Mouse (Mus musculus) intestine, embryonic 16.5 days (tissue): ENCODE results near the gene Tmem268. TPM values are rescaled to one million over a fixed set of nuclear protein-coding genes. Genes with fewer than 3 reads are reported as not detected.

Experiments
- ATAC-seq: fragments of 200-750 bp; cut with Nextera tagmentation; 2 replicates; pipeline ENCODE4 v1.8.0; 2017; ENCODE audit warnings: moderate TSS enrichment, moderate library complexity
- H3K27ac ChIP-seq: fragments of 300-500 bp; sonication (generic); 2 replicates; pipeline ENCODE4 v1.5.1; 2014; ENCODE audit warnings: mild to moderate bottlenecking, low read length
- H3K27me3 ChIP-seq: fragments of 300-500 bp; sonication (generic); replicated peaks from 2 replicates; pipeline ENCODE4 v1.6.1; 2014; ENCODE audit warnings: low read length, control low read depth, mixed read lengths; ENCODE audit not compliant: control insufficient read depth, insufficient read depth
- H3K36me3 ChIP-seq: fragments of 300-500 bp; sonication (generic); 2 replicates; pipeline ENCODE4 v1.6.1; 2014; ENCODE audit warnings: low read length, control low read depth; ENCODE audit not compliant: control insufficient read depth, insufficient read depth
- H3K4me1 ChIP-seq: fragments of 300-500 bp; sonication (generic); 2 replicates; pipeline ENCODE4 v1.6.1; 2014; ENCODE audit warnings: low read length, control low read depth, mixed read lengths; ENCODE audit not compliant: control insufficient read depth, insufficient read depth
- H3K4me2 ChIP-seq: fragments of 300-500 bp; sonication (generic); 2 replicates; pipeline ENCODE4 v1.6.1; 2014; ENCODE audit warnings: low read depth, low read length, control low read depth
- H3K4me3 ChIP-seq: fragments of 300-500 bp; sonication (generic); 2 replicates; pipeline ENCODE4 v1.5.1; 2014; ENCODE audit warnings: mild to moderate bottlenecking, low read length
- H3K9ac ChIP-seq: fragments of 300-500 bp; sonication (generic); 2 replicates; pipeline ENCODE4 v1.6.1; 2014; ENCODE audit warnings: low read depth, low read length
- H3K9me3 ChIP-seq: fragments of 300-500 bp; sonication (generic); 2 replicates; pipeline ENCODE4 v1.6.1; 2016; ENCODE audit warnings: low read length, control low read depth; ENCODE audit not compliant: control insufficient read depth
- WGBS: fragments of 180-500 bp; shearing (Covaris S2); extraction: QIAGEN DNeasy Blood & Tissue Kit; methylation state at CpG from one replicate; pipeline ENCODE4 v1.1.7; 2014; 5-methylcytosine and 5-hydroxymethylcytosine counted together
- polyA plus RNA-seq: library from polyadenylated mRNA; unstranded; fragments of >200 nt; fragmentation: Nextera tagmentation; extraction: Ambion mirVana; gene quantifications from 2 replicates; pipeline ENCODE4 v1.2.1, GENCODE M21; 2015

Tmem268 gene
- polyA plus RNA-seq, 1 experiment from 2014 or later, result 15.9 TPM

- peak; percentile 78; the same call in 1 of the 2 replicates for ATAC-seq
- H3K4me3 ChIP-seq, result no peak overlapping the region
These were observed 47.4 kb downstream of the Tmem268 start for GRCm38 (mm10) chr4:63605968-63606367.

GRCm38 (mm10) chr4:63608391-63608790 is 49.8 kb downstream of the Tmem268 start:
- Histone ChIP-seq H3K9me3 (no peaks in the 10 kb centered on the region), H3K9ac (no peak overlapping the region), H3K4me2 (no peak overlapping the region), H3K36me3 (no peaks in the 10 kb centered on the region), H3K4me3 (no peak overlapping the region), H3K4me1 (no peaks in the 10 kb centered on the region; the same call in 1 of the 2 replicates), H3K27me3 (no peaks in the 10 kb centered on the region), H3K27ac (no peak overlapping the region)
- 86% methylated on average over 7 of the region's 7 CpGs for WGBS
- no peak for ATAC-seq

More at GRCm38 (mm10) chr4:63605968-63606367, 47.4 kb downstream of the Tmem268 start:
- Histone ChIP-seq H3K36me3 (no peaks in the 10 kb centered on the region), H3K27ac (no peak overlapping the region), H3K27me3 (no peaks in the 10 kb centered on the region), H3K4me1 (peaks cover 2% of the 10 kb centered on the region; the same call in 1 of the 2 replicates), H3K9ac (no peak overlapping the region), H3K4me2 (no peak overlapping the region), H3K9me3 (no peaks in the 10 kb centered on the region)
- 56% methylated on average over 1 of the region's 1 CpGs for WGBS

- Histone ChIP-seq H3K27me3 (no peaks in the 10 kb centered on the region), H3K36me3 (no peaks in the 10 kb centered on the region), H3K4me3 (no peak overlapping the region), H3K9me3 (no peaks in the 10 kb centered on the region), H3K27ac (no peak overlapping the region), H3K4me1 (no peaks in the 10 kb centered on the region), H3K4me2 (no peak overlapping the region), H3K9ac (no peak overlapping the region)
- ATAC-seq, result no peak
- 78% methylated on average over 2 of the region's 2 CpGs for WGBS
These were observed 63.3 kb downstream of the Tmem268 start for GRCm38 (mm10) chr4:63621861-63622260.

DNA sequence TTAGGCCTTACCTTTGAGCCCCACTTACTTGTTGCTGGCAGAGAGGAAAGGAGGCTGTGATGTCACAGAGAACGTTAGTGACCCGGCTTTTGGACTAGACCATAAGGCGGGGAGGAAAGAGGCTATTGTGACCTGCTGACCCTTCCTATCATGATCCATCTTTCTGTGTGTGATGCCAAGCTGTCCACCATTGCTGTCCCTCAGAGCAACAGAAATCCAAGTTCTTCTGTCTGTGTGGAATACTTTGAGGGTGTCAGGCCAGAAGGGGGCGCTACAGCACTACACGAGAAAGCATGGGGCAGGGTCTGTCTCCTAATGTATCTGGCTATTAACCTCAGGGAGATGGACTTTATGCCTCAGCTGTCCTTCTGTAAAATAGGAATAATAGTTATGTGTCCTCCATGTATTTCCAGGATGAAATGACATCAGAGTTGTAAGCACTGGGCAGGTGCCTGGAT is 63.8 kb downstream of the Tmem268 start, which contains the start of gene Tex48:
Gene Tex48 (minus strand): TSS at position 51 of the 458 bp plus-strand sequence.
- Histone ChIP-seq H3K27ac (no peak within 1 kb of the TSS), H3K4me1 (no peaks in the 10 kb centered on the region), H3K27me3 (no peaks in the 10 kb centered on the region), H3K36me3 (no peaks in the 10 kb centered on the region), H3K9ac (no peak within 1 kb of the TSS), H3K9me3 (no peaks in the 10 kb centered on the region), H3K4me3 (no peak within 1 kb of the TSS), H3K4me2 (no peak within 1 kb of the TSS)
- 62% methylated on average over 5 of the region's 5 CpGs for WGBS
- no peak for ATAC-seq

DNA sequence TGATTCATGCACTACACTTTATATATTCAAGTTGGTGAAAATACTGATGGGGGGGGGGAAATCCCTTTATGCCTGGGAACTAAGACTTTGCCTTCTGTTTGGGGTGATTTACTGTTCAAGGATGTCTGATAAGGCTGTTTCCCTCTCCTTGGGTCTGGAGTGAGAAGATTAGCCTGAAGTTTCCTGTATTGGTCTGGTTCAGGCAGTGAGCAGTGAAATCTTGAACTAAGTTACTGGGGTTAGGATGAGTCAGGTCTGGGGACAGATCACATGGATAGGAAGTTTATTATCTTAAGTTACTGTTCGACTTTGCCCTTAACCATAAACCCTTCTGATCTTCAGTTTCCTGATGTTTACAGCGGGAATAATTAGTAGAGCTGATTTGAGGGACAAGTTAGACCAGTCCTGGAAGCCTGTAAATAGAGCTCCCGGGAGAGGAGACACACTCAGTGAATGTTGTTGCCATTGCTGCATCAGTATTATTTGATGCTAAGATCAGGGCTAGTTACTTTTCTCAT is 67.0 kb downstream of the Tmem268 start:
- no peaks in the 10 kb centered on the region for H3K9me3 ChIP-seq
- H3K4me2 ChIP-seq, result no peak overlapping the region
- H3K9ac ChIP-seq, result no peak overlapping the region
- H3K27me3 ChIP-seq, result no peaks in the 10 kb centered on the region
- WGBS, result 31% methylated on average over 3 of the region's 3 CpGs
- no peaks in the 10 kb centered on the region for H3K36me3 ChIP-seq
- H3K4me1 ChIP-seq, result no peaks in the 10 kb centered on the region
- peak; percentile 98 for ATAC-seq
- H3K4me3 ChIP-seq, result no peak overlapping the region
- H3K27ac ChIP-seq, result peak overlapping the region; percentile 60; the same call in 1 of the 2 replicates

DNA sequence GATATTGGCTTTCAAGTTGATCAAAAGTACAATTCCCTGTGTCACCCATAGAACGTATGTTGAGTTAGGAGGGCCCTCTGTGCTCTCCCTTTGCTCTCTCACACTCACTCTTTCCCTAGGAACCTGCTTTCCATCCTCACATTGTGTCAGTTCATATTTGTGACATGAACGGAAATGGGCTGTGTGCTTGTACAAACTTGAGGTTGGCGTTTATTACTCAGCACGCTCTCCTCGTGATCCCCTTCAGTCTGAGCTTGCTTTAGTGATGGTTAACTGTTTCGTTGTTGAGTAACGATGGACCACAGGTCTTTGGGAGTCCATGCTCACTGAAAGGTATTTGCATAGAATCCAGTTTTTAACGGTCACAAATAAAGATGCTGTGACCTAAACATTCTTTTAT is 68.5 kb downstream of the Tmem268 start:
- Histone ChIP-seq H3K4me2 (no peak overlapping the region), H3K4me1 (no peaks in the 10 kb centered on the region), H3K27me3 (no peaks in the 10 kb centered on the region), H3K4me3 (no peak overlapping the region), H3K27ac (no peak overlapping the region), H3K9me3 (no peaks in the 10 kb centered on the region), H3K36me3 (no peaks in the 10 kb centered on the region), H3K9ac (no peak overlapping the region)
- 78% methylated on average over 8 of the region's 8 CpGs for WGBS
- ATAC-seq, result no peak

DNA sequence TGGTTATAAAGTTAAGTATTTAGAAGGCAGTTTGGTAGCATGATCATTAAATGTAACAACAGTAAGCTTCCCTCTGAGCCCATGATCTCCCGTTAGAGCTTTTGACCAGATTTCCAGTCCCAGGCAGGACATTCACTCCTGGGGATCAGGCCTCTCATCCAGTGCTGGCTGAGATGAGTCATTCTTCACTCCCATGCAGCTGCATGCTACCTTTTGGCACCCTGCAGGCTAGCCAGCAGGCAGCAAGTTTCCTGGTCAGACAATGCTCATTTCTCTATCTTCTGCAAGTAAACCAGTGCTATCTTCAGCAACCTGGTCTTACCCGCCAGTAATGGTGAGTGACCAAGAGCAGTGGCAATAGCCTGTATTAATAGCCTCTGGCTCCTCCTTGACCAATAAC is 74.6 kb downstream of the Tmem268 start:
- Histone ChIP-seq H3K4me2 (no peak overlapping the region), H3K4me1 (no peaks in the 10 kb centered on the region), H3K27me3 (no peaks in the 10 kb centered on the region), H3K9me3 (no peaks in the 10 kb centered on the region), H3K9ac (no peak overlapping the region), H3K4me3 (no peak overlapping the region), H3K36me3 (no peaks in the 10 kb centered on the region), H3K27ac (no peak overlapping the region)
- WGBS, result 88% methylated on average over 2 of the region's 2 CpGs
- no peak for ATAC-seq

Other genes with a start within 250 kb of the Tmem268 start
- not detected in 2 replicates for gene Orm1, start 214.2 kb upstream of the Tmem268 start, polyA plus RNA-seq
- not detected in 2 replicates for gene Orm3, start 202.6 kb upstream of the Tmem268 start, polyA plus RNA-seq
- gene Orm2, start 196.3 kb upstream of the Tmem268 start, polyA plus RNA-seq, result not detected in 2 replicates
- 5.3 and 5.4 TPM in 2 replicates for gene Akna, start 155.4 kb upstream of the Tmem268 start, polyA plus RNA-seq
- 2.9 and 3.0 TPM in 2 replicates for gene Whrn, start 62.8 kb upstream of the Tmem268 start, polyA plus RNA-seq
- 335 TPM in 2 replicates for gene Atp6v1g1, start 14.0 kb upstream of the Tmem268 start, polyA plus RNA-seq
- gene Gm11213, start 46.5 kb downstream of the Tmem268 start, polyA plus RNA-seq, result not detected in 2 replicates
- not detected in 2 replicates for gene Tex48, start 63.6 kb downstream of the Tmem268 start, polyA plus RNA-seq
- gene Gm11214, start 104.6 kb downstream of the Tmem268 start, polyA plus RNA-seq, result not detected in 2 replicates
- 0.16 and 0.18 TPM in 2 replicates for gene Tnfsf15, start 186.3 kb downstream of the Tmem268 start, polyA plus RNA-seq